Mouse (Mus musculus) kidney, postnatal 4 days (tissue): ENCODE data around the gene Slc44a4.
"Not testable (repeated sequence)": the region's sequence is repeated elsewhere in the genome, so short reads cannot be mapped to it uniquely, and the experiment has no call there.

ENCODE experiments used
- DNase-seq, 2 experiments: peaks; one replicate each; pipeline ENCODE4 v3.0.0; 2021; ENCODE audit warnings: mixed read lengths in 2 of 2

Slc44a4 gene

DNA sequence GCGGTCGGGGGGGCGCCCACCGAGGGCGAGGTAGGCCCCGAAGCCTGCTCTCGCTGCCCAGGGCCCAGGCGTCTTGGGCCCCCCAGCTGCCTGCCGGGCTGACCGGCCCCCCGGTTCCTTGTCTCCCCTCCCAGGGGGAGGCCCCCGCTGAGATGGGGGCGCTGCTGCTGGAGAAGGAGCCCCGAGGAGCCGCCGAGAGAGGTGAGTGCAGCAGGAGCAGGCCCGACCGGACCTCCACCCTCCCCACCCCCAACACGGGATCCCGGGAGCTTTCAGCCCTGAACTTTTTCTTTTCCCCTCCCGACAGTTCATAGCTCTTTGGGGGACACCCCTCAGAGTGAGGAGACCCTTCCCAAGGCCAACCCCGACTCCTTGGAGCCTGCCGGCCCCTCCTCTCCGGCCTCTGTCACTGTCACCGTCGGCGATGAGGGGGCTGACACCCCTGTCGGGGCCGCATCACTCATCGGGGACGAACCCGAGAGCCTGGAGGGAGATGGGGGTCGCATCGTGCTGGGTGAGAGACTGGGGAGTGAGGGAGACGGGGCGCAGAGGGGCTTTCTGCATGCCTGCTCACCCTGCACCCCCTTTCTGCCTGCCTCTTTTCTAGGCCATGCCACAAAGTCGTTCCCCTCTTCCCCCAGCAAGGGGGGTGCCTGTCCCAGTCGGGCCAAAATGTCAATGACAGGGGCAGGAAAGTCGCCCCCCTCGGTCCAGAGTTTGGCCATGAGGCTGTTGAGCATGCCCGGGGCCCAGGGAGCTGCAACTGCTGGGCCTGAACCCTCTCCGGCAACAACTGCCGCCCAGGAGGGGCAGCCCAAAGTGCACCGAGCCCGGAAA lies 15.0 kb upstream of the Slc44a4 start:
- peak; percentile 61 to 73 for DNase-seq

DNA sequence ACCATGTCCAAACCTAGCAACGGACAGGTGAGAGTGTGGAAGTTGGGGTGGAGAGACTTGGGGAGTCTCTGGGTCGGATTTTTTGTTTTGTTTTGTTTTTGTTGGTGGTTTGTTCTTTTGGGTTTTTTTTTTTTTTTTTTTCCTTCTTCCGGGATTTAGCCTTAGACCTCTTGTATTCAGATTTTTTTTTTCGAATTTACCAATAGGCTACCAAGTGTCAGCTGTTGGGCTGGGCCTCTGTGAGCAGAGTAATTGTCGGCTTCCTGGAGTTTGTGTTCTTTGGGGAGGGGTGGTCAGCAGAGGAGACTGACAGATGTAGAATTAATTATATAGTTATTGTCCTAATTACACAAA lies 14.4 kb upstream of the Slc44a4 start:
- DNase-seq = peak; percentile 35 to 55

DNA sequence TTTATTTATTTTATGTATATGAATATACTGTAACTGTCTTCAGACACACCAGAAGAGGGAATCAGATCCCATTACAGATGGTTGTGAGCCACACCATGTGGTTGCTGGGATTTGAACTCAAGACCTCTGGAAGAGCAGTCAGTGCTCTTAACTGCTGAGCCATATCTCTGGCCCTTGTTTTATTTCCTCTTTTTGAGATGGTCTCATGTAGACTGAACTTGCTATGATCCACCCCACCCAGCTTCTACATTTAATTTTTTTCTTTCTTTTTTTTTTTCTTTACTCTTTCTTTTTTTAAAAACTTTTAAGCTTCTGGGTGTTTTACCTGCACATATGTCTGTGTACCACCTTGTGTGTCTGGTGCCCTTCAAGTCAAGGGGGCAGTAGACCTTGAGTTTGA lies 13.4 kb upstream of the Slc44a4 start:
- DNase-seq = not testable (repeated sequence)

DNA sequence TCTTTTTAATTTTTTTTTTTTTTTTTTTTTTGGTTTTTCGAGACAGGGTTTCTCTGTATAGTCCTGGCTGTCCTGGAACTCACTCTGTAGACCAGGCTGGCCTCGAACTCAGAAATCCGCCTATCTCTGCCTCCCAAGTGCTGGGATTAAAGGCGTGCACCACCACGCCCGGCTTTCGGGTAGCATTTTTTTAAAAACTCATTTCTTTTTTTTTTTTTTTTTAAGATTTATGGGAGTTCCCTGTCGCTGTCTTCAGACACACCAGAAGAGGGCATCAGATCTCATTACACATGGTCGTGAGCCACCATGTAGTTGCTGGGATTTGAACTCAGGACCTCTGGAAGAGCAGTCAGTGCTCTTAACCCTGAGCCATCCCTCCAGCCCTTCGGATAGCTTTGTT lies 12.3 kb upstream of the Slc44a4 start:
- not testable (repeated sequence) for DNase-seq

DNA sequence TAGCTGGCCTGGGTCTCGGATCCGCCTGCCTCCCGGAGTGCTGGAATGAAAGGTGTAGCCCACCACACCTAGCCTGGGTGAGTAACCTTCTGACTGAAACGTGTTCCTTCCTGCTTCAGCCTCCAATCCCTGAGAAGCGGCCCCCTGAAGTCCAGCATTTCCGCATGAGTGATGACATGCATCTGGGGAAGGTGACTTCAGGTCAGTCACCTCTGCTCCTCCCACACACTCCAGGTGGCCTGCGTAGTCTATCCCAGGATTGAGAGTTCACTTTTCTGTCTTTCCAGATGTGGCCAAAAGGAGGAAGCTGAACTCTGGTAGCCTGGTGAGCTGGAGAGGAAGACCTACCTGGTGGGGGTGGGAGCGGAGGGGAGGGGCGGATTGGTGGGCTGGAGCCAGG lies 11.4 kb upstream of the Slc44a4 start:
- DNase-seq = no peak

DNA sequence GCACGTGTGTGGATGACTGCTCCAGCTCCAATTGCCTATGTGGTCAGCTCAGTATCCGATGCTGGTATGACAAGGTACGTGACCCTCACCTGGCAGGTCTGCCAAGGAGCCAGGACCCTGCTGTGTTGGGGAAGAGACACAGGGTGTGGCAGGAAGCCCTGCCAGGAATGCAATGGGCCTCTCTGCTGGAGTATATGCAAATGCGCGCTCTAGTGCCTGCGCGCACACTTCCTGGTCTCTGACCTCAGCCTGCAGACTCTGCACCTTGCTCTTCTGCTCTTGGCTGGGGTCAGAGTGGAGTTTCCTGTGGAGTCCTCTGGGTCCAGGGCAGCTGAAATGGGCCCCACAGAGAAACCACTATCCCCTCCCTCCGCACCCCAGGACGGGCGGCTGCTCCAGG lies 3.3 kb upstream of the Slc44a4 start:
- DNase-seq = peak in 1 of 2 experiments; percentile 40

DNA sequence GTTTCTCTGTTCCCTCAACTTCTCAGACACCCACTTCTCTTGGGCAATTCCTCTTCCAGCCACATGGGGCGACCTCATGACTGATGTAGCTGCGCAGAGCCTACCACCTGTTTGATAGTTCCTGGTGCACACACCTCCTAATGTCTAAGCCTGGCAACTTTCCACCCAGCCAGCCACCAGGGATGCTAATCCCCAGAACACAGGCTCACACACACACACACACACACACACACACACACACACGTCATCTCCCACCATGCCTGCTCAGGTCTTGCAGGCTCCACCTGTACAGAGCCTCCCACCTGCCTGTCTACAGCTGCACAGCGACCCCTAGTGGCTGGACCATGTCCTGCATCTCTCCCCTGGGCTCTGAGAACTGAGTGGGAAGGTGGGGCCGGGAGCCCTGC lies 2.3 kb upstream of the Slc44a4 start:
- DNase-seq = peak; percentile 90 to 92

DNA sequence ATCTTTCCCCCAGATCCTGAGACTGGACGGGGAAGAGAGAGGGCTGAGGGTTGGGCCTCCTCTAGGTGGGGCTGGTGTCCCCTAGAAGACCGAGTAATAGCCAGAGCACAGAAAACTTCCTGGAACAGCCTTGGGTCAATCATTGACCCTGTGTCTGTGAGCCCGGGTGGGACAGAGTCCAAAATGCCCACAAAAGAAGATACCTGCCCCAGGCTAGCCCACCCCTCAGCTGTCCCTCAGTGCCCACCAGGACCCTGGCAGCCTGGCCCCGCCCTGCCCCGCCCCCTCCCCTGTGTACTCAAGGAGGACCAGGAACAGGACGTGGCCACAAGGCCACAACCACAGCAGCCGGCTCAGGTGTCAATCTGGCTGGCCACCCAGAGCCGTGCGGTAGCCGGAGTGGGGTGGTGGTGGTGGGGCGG lies 1.2 kb downstream of the Slc44a4 start:
- DNase-seq = peak; percentile 73 to 84

DNA sequence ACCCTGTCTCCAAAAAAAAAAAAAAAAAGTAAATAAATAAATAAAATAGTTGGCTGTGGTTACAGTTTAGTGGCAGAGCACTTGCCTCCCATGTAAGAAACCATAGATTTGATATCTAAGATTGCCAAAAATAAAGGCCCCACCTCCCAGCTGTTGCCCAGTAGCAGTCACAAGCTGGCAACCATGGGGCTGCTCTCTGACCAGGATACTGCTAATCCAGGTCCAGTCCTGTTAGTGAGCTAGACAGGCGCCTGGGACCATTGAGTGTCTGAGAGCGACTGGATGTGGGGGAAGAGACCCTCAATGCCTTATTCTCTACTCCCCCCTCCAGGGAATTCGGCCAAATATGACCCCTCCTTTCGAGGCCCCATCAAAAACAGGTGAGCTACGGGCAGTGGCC lies 2.0 kb downstream of the Slc44a4 start:
- DNase-seq = no peak

DNA sequence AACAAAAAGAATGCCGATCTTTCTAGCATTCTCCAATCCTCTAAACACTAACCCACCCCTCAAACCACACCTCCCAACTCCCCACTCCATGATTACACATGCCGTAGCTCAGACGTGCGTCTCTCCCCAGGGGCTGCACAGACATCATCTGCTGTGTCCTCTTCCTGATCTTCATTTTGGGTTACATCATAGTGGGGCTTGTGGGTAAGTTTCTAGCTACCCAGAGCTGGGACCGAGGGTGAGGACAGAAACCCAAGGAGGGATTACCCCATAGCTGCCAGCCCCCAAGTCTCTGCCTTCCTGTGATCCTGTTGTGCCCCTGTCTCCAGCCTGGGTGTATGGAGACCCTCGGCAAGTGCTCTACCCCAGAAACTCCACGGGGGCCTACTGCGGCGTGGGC lies 2.9 kb downstream of the Slc44a4 start:
- no peak for DNase-seq

DNA sequence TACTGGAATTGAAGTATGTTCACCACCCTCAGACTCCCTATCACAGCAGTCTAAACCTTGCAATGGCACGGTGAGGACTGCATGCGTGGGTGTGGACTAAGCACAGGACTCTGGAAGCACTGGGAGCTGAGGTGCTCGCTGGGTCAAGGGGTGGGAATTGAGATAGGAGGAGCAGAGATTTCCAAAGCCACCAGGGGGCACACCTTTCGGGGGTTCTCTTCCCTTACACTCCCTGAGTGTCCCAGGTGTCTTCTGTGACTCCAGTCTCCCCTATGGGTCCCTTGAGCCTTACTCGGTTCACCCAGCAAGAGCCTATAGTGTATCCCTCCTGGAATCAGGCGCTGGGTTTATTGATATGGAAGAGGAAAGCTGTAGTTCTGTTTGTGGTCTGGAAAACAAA lies 8.7 kb downstream of the Slc44a4 start:
- DNase-seq = peak; percentile 47 to 53

DNA sequence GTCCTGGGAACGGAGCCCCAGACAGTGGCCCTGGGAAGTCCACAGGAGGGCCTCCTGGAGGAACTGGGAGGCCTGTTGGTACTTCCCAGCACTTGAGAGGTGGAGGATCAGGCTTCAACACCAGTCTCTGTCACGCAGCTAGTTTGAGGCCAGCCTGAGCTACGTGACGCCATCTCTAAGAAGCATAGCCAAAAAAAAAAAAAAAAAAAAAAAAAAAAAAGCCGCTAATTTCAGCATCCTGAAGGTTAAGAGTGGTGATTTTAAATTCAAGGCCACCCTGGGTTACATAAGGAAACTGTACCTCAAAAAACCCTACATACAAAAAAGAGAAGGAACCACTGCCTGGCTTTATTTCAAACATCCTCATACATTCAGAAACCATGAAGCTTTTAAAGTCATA lies 10.0 kb downstream of the Slc44a4 start:
- no peak for DNase-seq

DNA sequence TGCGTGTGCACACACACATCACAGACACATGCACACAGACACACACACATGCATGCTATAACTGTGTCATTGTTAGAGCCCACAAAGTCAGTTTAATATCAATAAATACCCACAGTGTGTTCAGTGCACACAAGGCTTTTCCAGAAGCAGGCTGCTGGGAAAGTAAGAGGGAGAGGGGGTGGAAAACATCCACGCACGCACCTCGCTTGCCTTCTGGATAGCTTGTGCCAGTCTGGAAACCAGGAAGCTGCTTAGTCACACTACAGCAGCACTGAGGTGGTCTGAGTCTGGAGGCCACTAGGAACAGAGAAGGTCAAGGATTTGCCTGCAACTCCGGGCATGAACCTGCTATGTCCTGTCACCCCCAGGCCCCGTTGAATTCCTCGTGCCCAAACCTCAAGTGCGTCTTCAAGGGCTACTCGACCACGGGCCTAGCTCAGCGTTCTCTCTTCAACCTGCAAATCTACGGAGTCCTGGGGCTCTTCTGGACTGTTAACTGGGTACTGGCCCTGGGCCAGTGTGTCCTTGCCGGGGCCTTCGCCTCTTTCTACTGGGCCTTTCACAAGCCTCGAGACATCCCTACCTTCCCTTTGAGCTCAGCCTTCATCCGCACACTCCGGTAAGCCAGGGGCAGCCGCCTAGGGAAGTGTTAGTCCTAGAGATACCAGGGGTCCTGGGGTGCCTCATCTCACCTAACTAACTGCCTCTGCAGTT lies 13.2 kb downstream of the Slc44a4 start:
- no peak for DNase-seq

DNA sequence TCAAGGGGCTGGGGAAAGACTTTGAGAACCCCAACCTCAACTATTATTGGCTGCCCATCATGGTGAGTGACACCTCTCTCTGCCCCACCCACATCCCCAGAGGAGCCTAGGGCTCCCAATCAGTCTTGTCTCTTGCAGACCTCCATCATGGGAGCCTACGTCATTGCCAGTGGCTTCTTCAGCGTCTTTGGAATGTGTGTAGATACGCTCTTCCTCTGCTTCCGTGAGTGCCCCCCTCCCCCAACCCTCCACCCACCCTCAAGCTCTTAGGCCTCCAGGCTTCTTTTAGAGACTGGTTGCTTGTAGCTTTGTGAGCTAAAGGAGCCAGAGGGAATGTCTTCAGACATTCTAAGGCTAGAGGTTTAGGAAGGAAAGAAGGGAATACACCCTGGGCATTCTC lies 14.6 kb downstream of the Slc44a4 start:
- DNase-seq = no peak

DNA sequence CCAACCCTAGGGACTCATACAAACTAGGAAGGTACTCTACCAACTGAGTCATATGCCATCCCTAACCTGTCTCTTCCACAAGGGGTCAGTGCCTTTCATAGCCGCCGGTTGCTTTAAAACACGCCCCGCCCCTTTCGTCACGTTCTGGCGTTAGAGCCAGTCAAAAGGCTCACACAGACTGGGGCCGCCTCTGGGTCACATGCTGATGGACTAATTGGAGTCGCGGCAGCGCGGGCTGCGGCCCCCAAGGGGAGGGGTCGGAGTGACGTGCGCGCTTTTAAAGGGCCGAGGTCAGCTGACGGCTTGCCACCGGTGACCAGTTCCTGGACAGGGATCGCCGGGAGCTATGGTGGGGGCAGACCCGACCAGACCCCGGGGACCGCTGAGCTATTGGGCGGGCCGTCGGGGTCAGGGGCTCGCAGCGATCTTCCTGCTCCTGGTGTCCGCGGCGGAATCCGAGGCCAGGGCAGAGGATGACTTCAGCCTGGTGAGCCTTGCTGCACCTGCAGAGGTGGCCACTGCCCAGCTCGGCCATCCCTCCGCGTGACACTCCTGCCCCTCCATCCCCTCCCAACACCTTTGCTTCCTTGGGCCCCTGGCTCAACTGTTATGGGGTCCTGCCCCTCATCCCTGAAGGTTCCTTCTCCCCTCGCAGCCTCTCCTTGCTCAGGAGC lies 16.9 kb downstream of the Slc44a4 start, which contains the start of gene Neu1:
Gene Neu1 (plus strand): TSS at position 193 of the 674 bp plus-strand sequence.
- peak; percentile 99 for DNase-seq

DNA sequence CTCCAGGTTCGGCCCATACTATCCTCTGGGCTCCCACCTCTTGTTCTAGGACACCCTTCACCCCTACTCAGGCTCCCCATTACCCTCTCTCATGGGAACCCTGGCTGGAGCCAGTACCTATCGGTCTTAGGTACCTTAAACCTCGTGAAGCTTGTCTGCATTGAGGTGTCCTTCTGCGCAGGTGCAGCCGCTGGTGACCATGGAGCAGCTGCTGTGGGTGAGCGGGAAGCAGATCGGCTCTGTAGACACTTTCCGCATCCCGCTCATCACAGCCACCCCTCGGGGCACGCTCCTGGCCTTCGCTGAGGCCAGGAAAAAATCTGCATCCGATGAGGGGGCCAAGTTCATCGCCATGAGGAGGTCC lies 17.5 kb downstream of the Slc44a4 start:
- peak in 1 of 2 experiments; percentile 56 for DNase-seq

DNA sequence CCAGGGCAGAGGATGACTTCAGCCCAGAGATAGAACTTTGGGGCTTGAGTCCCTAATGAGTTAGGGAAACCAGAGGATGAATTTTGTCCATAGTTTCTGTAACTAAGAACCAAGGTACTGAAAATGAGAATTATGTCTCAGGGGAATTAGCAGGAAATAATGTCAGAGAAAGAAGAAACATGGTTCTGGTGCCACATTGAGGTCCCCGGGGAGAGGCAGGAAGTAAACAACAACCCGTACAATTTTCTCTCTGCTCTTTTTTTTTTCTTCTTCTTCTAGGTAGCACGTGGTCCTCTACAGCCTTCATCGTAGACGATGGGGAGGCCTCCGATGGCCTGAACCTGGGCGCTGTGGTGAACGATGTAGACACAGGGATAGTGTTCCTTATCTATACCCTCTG lies 18.0 kb downstream of the Slc44a4 start:
- no peak for DNase-seq

DNA sequence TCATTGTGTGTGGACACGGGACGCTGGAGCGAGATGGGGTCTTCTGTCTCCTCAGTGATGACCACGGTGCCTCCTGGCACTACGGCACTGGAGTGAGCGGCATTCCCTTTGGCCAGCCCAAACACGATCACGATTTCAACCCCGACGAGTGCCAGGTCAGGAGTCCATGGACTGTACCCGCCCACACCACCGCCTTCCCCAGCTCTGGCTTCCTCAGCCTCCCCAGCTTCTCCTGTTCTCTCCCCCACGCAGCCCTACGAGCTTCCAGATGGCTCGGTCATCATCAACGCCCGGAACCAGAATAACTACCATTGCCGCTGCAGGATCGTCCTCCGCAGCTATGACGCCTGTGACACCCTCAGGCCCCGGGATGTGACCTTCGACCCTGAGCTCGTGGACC lies 19.8 kb downstream of the Slc44a4 start:
- peak; percentile 51 to 70 for DNase-seq

DNA sequence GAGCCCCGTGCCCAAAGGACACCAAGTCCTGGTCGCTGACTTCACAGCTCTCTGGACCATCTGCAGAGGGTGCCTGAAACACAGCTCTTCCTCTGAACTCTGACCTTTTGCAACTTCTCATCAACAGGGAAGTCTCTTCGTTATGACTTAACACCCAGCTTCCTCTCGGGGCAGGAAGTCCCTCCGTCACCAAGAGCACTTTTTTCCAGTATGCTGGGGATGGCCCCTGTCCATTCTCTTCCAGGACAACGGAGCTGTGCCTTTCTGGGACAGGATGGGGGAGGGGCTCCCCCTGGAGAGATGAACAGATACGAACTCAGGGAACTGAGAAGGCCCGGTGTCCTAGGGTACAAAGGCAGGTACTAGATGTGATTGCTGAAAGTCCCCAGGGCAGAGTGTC lies 20.6 kb downstream of the Slc44a4 start:
- DNase-seq = peak in 1 of 2 experiments; percentile 60

DNA sequence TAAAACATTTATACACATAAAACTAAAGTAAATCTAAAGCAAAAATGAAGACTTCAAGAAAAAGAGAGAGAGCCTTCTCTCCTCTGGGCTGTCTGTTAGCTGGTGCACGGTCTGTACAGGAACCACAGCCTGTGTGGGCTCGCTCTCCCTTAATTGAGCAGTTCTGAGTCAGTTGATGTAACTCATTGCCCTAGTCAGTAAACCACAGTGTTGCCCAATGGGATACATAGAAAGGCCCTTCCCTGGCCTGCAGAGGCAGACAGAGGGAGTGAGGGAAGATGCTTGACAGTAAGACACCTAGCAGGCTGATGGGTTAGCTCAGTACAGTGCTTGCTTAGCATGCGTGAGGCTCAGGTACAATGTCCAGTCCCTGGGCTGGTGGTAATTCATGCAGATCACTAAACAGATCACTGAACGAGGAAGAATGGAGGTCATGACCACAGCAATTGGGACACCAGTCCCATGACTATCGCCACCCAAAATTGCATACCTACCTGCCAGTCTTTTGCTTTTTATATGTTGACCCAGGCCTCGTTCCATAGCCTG lies 23.8 kb downstream of the Slc44a4 start:
- DNase-seq = no peak

DNA sequence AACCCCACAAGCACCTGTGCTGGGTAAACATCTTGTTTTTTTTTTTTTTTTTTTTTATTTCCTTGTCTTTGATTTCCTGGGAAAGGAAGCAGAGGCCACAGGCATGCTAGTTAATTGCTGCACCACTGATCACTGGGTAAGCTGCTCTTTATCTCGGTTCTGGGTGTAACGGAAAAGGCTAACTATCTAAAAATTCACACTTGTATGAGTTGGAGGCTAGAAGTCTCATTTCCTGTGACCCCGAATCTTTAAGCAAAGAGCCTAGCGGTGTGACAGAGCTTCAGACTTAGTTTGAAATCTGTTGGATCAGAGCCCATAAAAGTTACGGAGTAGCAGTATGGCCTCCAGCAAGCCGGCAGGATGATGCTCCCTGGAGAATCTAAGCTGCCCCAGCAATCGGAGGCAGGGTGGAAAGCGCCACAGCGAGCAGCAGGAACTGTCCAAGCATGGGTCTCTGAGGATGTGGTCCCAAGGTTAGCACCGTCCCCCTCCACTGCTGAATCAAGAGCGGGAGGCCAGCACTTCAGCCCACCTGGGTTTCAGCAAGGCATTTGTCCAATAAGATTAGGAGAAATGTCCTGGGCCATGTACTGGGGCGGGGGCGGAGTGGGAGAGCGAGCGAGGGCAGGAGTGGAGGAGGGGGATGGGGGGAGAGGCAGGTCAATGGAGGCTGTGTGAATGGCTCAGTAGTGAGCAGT lies 27.2 kb downstream of the Slc44a4 start:
- DNase-seq = peak; percentile 56 to 74

DNA sequence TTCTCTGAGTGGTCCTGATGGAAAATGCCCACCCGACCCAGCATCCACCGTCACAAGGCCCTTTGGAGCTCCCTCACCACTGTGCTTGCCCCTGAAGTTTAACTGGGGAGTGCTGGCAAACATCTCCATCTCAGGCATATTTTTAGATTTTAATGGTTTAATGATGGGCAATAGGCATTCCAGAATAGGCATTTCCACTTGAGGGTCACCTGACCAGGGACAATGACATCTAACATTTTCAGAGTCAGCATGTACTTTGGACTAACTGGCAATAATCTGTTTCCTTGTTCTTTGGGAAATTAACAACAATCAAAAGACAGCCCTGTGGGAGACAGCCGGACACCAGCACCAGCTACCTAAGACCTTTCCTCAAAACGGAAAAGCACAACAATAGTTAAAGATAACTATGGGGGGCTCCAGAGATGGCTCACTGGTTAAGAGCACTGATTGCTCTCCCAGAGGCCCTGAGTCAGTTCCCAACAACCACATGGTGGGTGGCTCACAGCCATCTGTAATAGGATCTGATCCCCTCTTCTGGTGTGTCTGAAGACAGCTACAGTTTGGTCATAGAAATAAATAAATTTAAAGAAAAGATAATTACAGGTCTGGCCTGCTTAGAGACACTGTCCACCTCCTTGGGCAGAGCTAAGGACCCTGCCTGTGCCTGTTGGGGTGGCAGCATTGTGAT lies 29.0 kb downstream of the Slc44a4 start:
- no peak for DNase-seq
